Mouse (Mus musculus): ENCODE results near the gene Cyp11a1.

DNA sequence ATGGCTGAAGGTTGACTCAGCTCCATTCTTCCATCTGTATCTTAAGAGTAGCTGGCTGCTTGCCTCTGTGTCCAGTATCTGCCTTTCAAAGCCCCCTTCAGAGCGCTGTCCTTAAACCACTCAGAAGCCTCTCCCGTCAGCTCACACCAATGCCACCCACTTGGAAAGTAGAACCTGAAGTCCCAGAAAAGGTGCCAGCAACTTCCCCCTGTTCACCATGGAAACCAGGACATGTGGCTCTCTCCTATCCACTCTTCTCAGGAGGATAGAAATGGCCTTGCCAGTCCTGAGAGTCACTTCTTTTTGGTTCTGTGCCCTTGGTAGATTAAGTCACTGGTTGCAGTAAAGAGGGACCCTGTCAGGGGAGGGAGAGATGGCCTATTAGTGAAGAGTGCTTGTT lies 7.5 kb upstream of the Cyp11a1 start:
- no peak for TF ChIP-seq CTCF (IDR thresholded peaks at IDR 0.05 in 2 of 3, conservative IDR thresholded peaks at IDR 0.05 in 1 of 3; ENCODE audit: control insufficient read depth in 1 of 3, insufficient read depth in 1 of 3, low read depth in 2 of 3, low read length in 3 of 3, poor library complexity in 1 of 3, severe bottlenecking in 1 of 3)
- TF ChIP-seq POLR2A (IDR thresholded peaks at IDR 0.05; ENCODE audit: control insufficient read depth in 1 of 2, insufficient read depth in 1 of 2, low read depth in 1 of 2, low read length in 2 of 2, poor library complexity in 1 of 2) = no peak
- TF ChIP-seq EP300 (IDR thresholded peaks at IDR 0.05; ENCODE audit: low read depth in 1 of 2, low read length in 2 of 2) = no peak
- TF ChIP-seq E2F4 (IDR thresholded peaks at IDR 0.05; ENCODE audit: borderline replicate concordance, low read depth, low read length) = no peak
- no peak for TF ChIP-seq GATA1 (IDR thresholded peaks at IDR 0.05; ENCODE audit: low read depth, low read length)

Data from MEL (cell line).